Mouse (Mus musculus) lung, adult 2 months (tissue): ENCODE measurements around the gene Tfb2m.

Experiments used
- CTCF ChIP-seq: fragments of 200-500 bp; IDR thresholded peaks from 2 replicates; pipeline ENCODE4 v1.5.1; 2011; ENCODE audit warnings: mild to moderate bottlenecking, low read length, control low read depth; ENCODE audit not compliant: insufficient read depth
- POLR2A ChIP-seq: fragments of 200-500 bp; IDR thresholded peaks from 2 replicates; pipeline ENCODE4 v1.6.1; 2011; ENCODE audit warnings: low read depth, mild to moderate bottlenecking, control low read depth, low read length, borderline replicate concordance; ENCODE audit errors: extremely low read depth

- TF ChIP-seq POLR2A (no peak), CTCF (no peak)
Observed at GRCm38 (mm10) chr1:179488520-179488919, 57.5 kb downstream of the Tfb2m start.
